Mouse (Mus musculus) forebrain, embryonic 14.5 days (tissue): ENCODE data around the gene Psmd4. TPM values are rescaled to one million over a fixed set of nuclear protein-coding genes. Genes with fewer than 3 reads are reported as not detected.
A peak's percentile ranks its signal among the peaks of the same experiment; 100 is the strongest.

Experiments
- ATAC-seq: fragments of 200-750 bp; cut with Nextera tagmentation; 2 replicates; pipeline ENCODE4 v1.8.0; 2017; ENCODE audit warnings: mild to moderate bottlenecking, moderate library complexity
- DNase-seq: peaks from one replicate; pipeline ENCODE4 v3.0.0-alpha.2; 2015; ENCODE audit warnings: low spot score
- H3K27ac ChIP-seq: fragments of 300-500 bp; sonication (generic); 2 replicates; pipeline ENCODE4 v1.5.1; 2014; ENCODE audit warnings: low read depth, mild to moderate bottlenecking, control low read depth, low read length, moderate library complexity
- H3K27me3 ChIP-seq: fragments of 300-500 bp; sonication (generic); replicated peaks from 2 replicates; pipeline ENCODE4 v1.6.1; 2014; ENCODE audit warnings: low read length, control low read depth, mixed read lengths; ENCODE audit not compliant: control insufficient read depth, insufficient read depth
- H3K36me3 ChIP-seq: fragments of 300-500 bp; sonication (generic); 2 replicates; pipeline ENCODE4 v1.6.1; 2014; ENCODE audit warnings: low read length, control low read depth; ENCODE audit not compliant: control insufficient read depth, insufficient read depth
- H3K4me1 ChIP-seq: fragments of 300-500 bp; sonication (generic); 2 replicates; pipeline ENCODE4 v1.6.1; 2014; ENCODE audit warnings: antibody characterized with exemption, low read length, control low read depth; ENCODE audit not compliant: control insufficient read depth, insufficient read depth
- H3K4me2 ChIP-seq: fragments of 300-500 bp; sonication (generic); 2 replicates; pipeline ENCODE4 v1.6.1; 2014; ENCODE audit warnings: mild to moderate bottlenecking, control low read depth, low read length
- H3K4me3 ChIP-seq: fragments of 300-500 bp; sonication (generic); 2 replicates; pipeline ENCODE4 v1.5.1; 2014; ENCODE audit warnings: low read depth, low read length, control low read depth
- H3K9ac ChIP-seq: fragments of 300-500 bp; sonication (generic); 2 replicates; pipeline ENCODE4 v1.6.1; 2014; ENCODE audit warnings: mild to moderate bottlenecking, low read length, control low read depth, moderate library complexity
- H3K9me3 ChIP-seq: fragments of 300-500 bp; sonication (generic); replicated peaks from 2 replicates; pipeline ENCODE4 v1.6.1; 2016; ENCODE audit warnings: low read length, control low read depth, mixed read lengths; ENCODE audit not compliant: control insufficient read depth
- WGBS: fragments of 180-500 bp; shearing (Covaris S2); extraction: QIAGEN DNeasy Blood & Tissue Kit; methylation state at CpG from one replicate; pipeline ENCODE4 v1.1.7; 2014; 5-methylcytosine and 5-hydroxymethylcytosine counted together
- polyA plus RNA-seq: library from polyadenylated mRNA; unstranded; fragments of >200 nt; fragmentation: Nextera tagmentation; extraction: Ambion mirVana; gene quantifications from 2 replicates; pipeline ENCODE4 v1.2.1, GENCODE M21; 2014

Gene Psmd4
- polyA plus RNA-seq, 1 experiment from 2014 or later: 334 TPM

DNA sequence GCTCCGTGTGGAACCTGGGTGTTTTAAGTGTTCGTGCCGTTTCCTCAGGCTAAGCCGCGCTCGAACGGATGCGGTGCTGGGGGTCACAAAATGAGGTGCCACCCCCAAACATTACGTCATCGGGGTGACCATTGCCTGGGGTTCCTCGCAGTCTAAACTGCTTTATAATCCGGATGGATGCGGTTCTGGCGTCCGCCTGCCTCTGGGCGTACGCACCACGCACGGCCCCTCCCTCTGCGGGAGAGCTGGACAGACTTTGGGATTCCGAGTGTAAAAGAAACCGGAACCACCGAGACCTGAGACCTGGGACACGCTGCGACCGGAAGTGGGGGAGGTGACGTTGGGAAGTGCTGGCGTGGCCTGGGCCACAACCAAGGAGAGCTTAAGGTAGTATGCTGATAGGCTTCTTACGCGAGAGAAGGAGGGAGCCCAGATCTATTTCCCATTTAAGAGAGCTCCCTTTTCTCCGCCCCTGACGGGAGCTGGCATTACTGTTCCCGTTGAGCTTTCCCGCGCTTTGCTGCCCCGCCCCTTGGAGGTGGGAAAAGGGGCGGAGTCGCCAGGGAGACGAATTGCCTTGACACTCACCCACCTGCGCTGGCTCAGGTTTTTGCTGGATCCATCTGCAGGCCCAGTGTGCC lies 26.4 kb downstream of the Psmd4 start:
- no peaks in the 10 kb centered on the region for H3K9me3 ChIP-seq
- WGBS: 0% methylated on average over 39 of the region's 40 CpGs

GRCm38 (mm10) chr3:95015337-95015872 lies 27.0 kb downstream of the Psmd4 start, which contains the start of gene Zfp687:
TSS of gene Zfp687 (minus strand) at chr3:95015448.
- Histone ChIP-seq H3K9ac (peak within 1 kb of the TSS; percentile 79), H3K9me3 (no peaks in the 10 kb centered on the region), H3K27me3 (no peaks in the 10 kb centered on the region), H3K27ac (peak within 1 kb of the TSS; percentile 95), H3K4me3 (peak within 1 kb of the TSS; percentile 74), H3K4me1 (peaks cover 15% of the 10 kb centered on the region), H3K4me2 (peak within 1 kb of the TSS; percentile 97), H3K36me3 (peaks cover 19% of the 10 kb centered on the region)
- DNase-seq (peak; percentile 100), ATAC-seq (peak; percentile 99)
- WGBS: under 1% methylated on average over 35 of the region's 37 CpGs

More for the DNA sequence above, 26.4 kb downstream of the Psmd4 start:
- ATAC-seq (peak; percentile 61), DNase-seq (peak; percentile 94)
- H3K4me1 ChIP-seq: peaks cover 15% of the 10 kb centered on the region
- H3K4me2 ChIP-seq: peak overlapping the region; percentile 79
- H3K27ac ChIP-seq: peak overlapping the region; percentile 95
- no peaks in the 10 kb centered on the region for H3K27me3 ChIP-seq
- H3K4me3 ChIP-seq: peak overlapping the region; percentile 74
- H3K36me3 ChIP-seq: peaks cover 13% of the 10 kb centered on the region
- H3K9ac ChIP-seq: peak overlapping the region; percentile 70

- DNase-seq (peak; percentile 31), ATAC-seq (peak; percentile 9)
- WGBS: under 1% methylated on average over 40 of the region's 44 CpGs
- Histone ChIP-seq H3K9me3 (no peaks in the 10 kb centered on the region), H3K9ac (peak overlapping the region; percentile 79), H3K36me3 (peaks cover 27% of the 10 kb centered on the region), H3K27ac (peak overlapping the region; percentile 79; the same call in 1 of the 2 replicates), H3K4me2 (peak overlapping the region; percentile 97), H3K4me3 (peak overlapping the region; percentile 74), H3K4me1 (peaks cover 15% of the 10 kb centered on the region), H3K27me3 (no peaks in the 10 kb centered on the region)
These were observed 27.8 kb downstream of the Psmd4 start for GRCm38 (mm10) chr3:95014428-95015151.

DNA sequence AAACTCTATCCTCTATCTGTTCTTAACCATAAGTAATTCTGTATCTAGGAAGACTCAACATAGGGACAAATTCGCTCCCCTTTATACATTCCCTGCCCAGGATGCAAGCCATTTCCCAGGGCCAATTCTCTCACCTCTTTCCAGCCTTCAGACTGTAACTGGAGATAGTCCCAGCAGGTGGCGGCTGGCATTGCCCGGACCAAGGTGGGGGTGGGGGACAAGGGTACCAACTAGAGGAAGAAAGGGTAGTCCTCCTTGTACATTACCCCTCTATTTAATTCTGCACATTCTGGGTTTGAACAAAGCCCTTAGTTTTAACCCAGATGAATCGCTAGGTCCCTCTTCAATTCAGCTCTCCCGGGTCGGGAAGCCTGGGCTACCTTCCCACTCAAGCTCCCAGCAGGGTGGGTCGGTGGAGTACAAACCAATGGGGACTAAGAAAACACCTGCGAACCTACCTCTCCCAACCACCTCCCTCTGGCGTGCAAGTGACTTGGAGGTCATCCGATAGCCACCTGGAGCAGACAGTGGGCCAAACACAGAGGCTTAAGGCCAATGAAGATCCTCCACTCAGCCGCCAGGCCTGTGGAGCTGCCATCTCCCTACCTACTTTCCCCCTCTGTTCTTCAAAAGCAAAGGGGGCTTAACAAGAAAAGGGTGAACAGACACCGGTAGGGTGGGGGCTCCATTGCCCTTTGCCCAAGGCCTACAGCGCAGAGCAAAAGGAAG lies 28.6 kb downstream of the Psmd4 start:
- Histone ChIP-seq H3K4me1 (peaks cover 15% of the 10 kb centered on the region), H3K9ac (peak overlapping the region; percentile 79), H3K27ac (no peak overlapping the region), H3K36me3 (peaks cover 34% of the 10 kb centered on the region), H3K9me3 (no peaks in the 10 kb centered on the region), H3K4me3 (peak overlapping the region; percentile 74), H3K4me2 (peak overlapping the region; percentile 97), H3K27me3 (no peaks in the 10 kb centered on the region)
- ATAC-seq (no peak), DNase-seq (no peak)
- 12% methylated on average over 13 of the region's 13 CpGs for WGBS

DNA sequence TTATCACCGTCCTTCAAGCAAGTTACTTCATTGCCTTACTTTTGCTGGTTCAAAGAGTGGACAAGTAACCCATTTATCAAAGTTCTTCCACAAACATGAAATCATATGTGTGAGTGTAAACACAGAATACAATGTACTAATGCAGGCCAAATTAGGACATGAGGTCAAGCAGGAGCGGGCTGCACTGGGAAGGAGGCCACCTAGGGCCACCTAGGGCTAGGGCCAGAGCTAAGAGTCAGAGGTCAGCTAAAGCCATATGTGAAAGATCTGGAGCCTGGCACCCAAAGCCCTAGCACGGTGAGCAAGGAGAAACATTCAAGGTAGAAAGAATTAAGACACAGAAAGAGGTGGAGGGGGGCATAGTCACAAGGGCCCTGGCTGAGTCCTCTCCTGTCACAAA lies 29.4 kb downstream of the Psmd4 start:
- Histone ChIP-seq H3K4me1 (peaks cover 15% of the 10 kb centered on the region), H3K4me2 (no peak overlapping the region), H3K27me3 (no peaks in the 10 kb centered on the region), H3K9ac (no peak overlapping the region), H3K4me3 (no peak overlapping the region), H3K27ac (no peak overlapping the region), H3K36me3 (peaks cover 43% of the 10 kb centered on the region), H3K9me3 (no peaks in the 10 kb centered on the region)
- WGBS: 89% methylated on average over 3 of the region's 3 CpGs
- ATAC-seq (no peak), DNase-seq (no peak)

- Histone ChIP-seq H3K36me3 (peaks cover 67% of the 10 kb centered on the region), H3K9me3 (no peaks in the 10 kb centered on the region), H3K27ac (no peak overlapping the region), H3K27me3 (no peaks in the 10 kb centered on the region), H3K4me1 (peaks cover 9% of the 10 kb centered on the region), H3K4me3 (no peak overlapping the region), H3K4me2 (no peak overlapping the region), H3K9ac (no peak overlapping the region)
- WGBS: 91% methylated on average over 7 of the region's 7 CpGs
- no peak for ATAC-seq
- DNase-seq: no peak
These were observed 32.0 kb downstream of the Psmd4 start for GRCm38 (mm10) chr3:95010396-95010795.

DNA sequence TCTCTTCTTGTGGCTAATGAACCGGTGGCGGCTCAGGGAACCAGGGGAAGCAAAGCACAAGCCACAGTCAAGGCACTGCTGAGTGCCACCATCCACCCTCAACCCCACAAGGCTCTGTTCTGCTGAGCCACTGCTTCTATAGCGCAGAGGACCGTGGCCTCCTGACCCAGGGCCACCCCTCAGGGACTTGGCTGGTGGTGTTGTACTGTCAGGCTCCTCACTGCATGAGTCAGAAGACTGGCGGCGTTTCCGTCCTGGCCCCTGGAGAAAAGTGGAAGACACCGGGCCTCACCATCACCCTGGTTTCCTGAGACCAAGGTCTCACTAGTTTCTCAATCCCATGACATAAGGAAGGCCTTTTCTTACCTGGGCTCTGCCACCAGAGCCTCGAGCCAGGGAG lies 34.7 kb downstream of the Psmd4 start:
- ATAC-seq (no peak), DNase-seq (no peak)
- Histone ChIP-seq H3K4me2 (no peak overlapping the region), H3K36me3 (peaks cover 94% of the 10 kb centered on the region), H3K27me3 (no peaks in the 10 kb centered on the region), H3K9me3 (no peaks in the 10 kb centered on the region), H3K4me3 (no peak overlapping the region), H3K9ac (no peak overlapping the region), H3K27ac (no peak overlapping the region), H3K4me1 (no peaks in the 10 kb centered on the region)
- WGBS: 89% methylated on average over 9 of the region's 9 CpGs

DNA sequence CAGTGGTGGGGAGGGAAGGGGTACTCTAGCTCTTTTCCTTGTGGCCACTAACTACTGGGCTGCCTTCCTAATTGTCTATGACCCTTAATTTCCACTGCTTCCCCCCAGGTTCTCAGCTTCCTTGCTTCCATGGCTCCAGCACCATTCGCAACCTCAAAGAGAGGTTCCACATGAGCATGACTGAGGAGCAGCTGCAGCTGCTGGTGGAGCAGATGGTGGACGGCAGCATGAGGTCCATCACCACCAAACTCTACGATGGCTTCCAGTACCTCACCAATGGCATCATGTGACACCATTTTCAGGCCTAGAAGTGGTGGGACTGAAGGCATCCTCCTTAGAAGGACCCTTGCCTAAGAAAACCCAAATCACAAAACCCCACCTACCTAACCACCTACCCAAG lies 36.8 kb downstream of the Psmd4 start:
- no peaks in the 10 kb centered on the region for H3K9me3 ChIP-seq
- no peaks in the 10 kb centered on the region for H3K4me1 ChIP-seq
- DNase-seq (no peak), ATAC-seq (no peak)
- H3K4me2 ChIP-seq: no peak overlapping the region
- H3K27me3 ChIP-seq: no peaks in the 10 kb centered on the region
- H3K27ac ChIP-seq: no peak overlapping the region
- WGBS: 93% methylated on average over 3 of the region's 3 CpGs
- peaks cover 94% of the 10 kb centered on the region for H3K36me3 ChIP-seq
- H3K4me3 ChIP-seq: no peak overlapping the region
- no peak overlapping the region for H3K9ac ChIP-seq
